Mouse (Mus musculus) cerebellum, adult 8-10 months (tissue): ENCODE results near the gene Kiss1r.

Source experiments
- DNase-seq: peaks from one replicate; pipeline ENCODE4 v3.0.0; 2022

Gene Kiss1r

GRCm38 (mm10) chr10:79897316-79898245 is 19.2 kb upstream of the Kiss1r start:
- DNase-seq, result no peak

GRCm38 (mm10) chr10:79900951-79901410 is 15.8 kb upstream of the Kiss1r start:
- no peak for DNase-seq

- DNase-seq, result no peak
Observed at GRCm38 (mm10) chr10:79906712-79907111, 10.1 kb upstream of the Kiss1r start.

- DNase-seq, result no peak
Observed at GRCm38 (mm10) chr10:79907415-79907814, 9.4 kb upstream of the Kiss1r start.

- DNase-seq, result peak; percentile 99
Observed at GRCm38 (mm10) chr10:79908167-79909091, 8.3 kb upstream of the Kiss1r start, which contains the start of gene Med16. Med16 (minus strand) TSS chr10:79908923.

GRCm38 (mm10) chr10:79909092-79909922 is 7.5 kb upstream of the Kiss1r start:
- DNase-seq, result no peak

GRCm38 (mm10) chr10:79910556-79910955 is 6.2 kb upstream of the Kiss1r start, which contains the start of gene Gm26602:
Gm26602 (plus strand) TSS chr10:79910856.
- no peak for DNase-seq

GRCm38 (mm10) chr10:79912412-79912811 is 4.4 kb upstream of the Kiss1r start:
- DNase-seq, result no peak

- no peak for DNase-seq
Observed at GRCm38 (mm10) chr10:79914131-79914947, 2.4 kb upstream of the Kiss1r start.

- DNase-seq, result no peak
Observed at GRCm38 (mm10) chr10:79914948-79915596, 1.7 kb upstream of the Kiss1r start.

GRCm38 (mm10) chr10:79916081-79916480 is 690 bp upstream of the Kiss1r start:
- DNase-seq, result no peak

GRCm38 (mm10) chr10:79917532-79918100 is 845 bp downstream of the Kiss1r start:
- no peak for DNase-seq

- no peak for DNase-seq
Observed at GRCm38 (mm10) chr10:79918231-79919078, 1.7 kb downstream of the Kiss1r start.

GRCm38 (mm10) chr10:79919251-79919849 is 2.6 kb downstream of the Kiss1r start:
- no peak for DNase-seq

GRCm38 (mm10) chr10:79920056-79920890 is 3.5 kb downstream of the Kiss1r start:
- no peak for DNase-seq

- DNase-seq, result no peak
Observed at GRCm38 (mm10) chr10:79920958-79921535, 4.3 kb downstream of the Kiss1r start, which contains the start of gene R3hdm4. R3hdm4 (minus strand) TSS chr10:79921208.

- DNase-seq, result no peak
Observed at GRCm38 (mm10) chr10:79921572-79921971, 4.8 kb downstream of the Kiss1r start.
